7 mouse cellular contexts compared by ENCODE assay signal in the genomic region with DNA sequence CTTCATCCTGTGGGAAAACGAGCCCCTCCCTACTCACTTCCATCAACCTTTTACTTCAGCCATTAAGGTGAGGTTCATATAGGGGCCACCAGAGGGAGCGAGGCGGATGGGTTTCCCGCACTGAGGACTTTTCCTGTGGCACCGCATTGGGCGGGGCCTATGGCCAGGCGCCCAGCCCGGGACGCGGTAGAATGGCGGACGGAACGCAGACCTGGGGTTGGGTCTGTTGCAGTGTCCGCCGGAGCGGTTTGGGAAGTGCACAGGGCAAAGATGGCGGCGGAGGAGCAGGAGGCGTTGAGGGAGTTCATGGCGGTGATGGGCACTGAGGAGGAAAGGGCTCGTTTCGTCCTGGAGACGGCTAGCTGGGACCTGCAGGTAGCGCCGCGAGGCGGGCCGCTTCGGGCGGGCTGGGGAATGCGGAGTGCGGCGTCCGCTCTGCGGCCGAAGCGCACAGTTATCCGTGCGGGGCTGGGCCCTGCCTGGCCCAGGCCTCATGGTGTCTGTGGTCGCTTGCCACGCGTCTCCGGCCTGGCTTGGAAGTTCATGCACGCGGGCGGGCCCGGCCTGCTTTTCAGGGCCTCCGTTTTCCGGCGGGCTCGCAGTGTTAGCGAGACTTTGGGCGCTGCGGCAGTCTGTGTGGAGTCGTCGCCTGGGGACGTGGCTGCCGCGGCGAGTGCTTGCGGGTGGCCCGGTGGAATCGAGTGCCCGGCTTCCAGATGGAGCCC.
DNase-seq lines count a peak whose midpoint lies in the region; ATAC-seq and TF ChIP-seq lines count a peak whose summit lies in the region.
"Not testable (repeated sequence)": the region's sequence is repeated elsewhere in the genome, so short reads cannot be mapped to it uniquely, and the experiment has no call there.

No protein-coding gene starts in this region.

- TF ChIP-seq CTCF in spleen, adult 2 months (IDR thresholded peaks at IDR 0.05; ENCODE audit: extremely low read depth, insufficient read depth, insufficient read length, insufficient replicate concordance) = 0 out of 2 replicates have a peak, but pooled peaks have one; percentile 12

- ATAC-seq in embryonic facial prominence, embryonic 15.5 days (ENCODE audit: insufficient number of reproducible peaks, low FRiP score, low TSS enrichment, low read depth) = peak; percentile 96
- peak; percentile 99 for ATAC-seq in limb, embryonic 12.5 days (ENCODE audit: insufficient number of reproducible peaks, insufficient read depth, low FRiP score, low TSS enrichment, low read depth)
- ATAC-seq in midbrain, embryonic 14.5 days (ENCODE audit: low FRiP score, low TSS enrichment) = peak; percentile 100

- 8% methylated on average over 64 of the region's 64 CpGs for WGBS in embryonic facial prominence, embryonic 15.5 days
- WGBS in heart, embryonic 10.5 days = 6% methylated on average over 64 of the region's 64 CpGs
- 11% methylated on average over 64 of the region's 64 CpGs for WGBS in limb, embryonic 12.5 days
- 13% methylated on average over 62 of the region's 64 CpGs for WGBS in midbrain, embryonic 14.5 days
- WGBS in spleen, adult 2 months = 8% methylated on average over 64 of the region's 64 CpGs

- H3K27ac ChIP-seq in embryonic facial prominence, embryonic 15.5 days (replicated peaks) = peak overlapping the region; percentile 77
- peak overlapping the region; percentile 90 for H3K27ac ChIP-seq in heart, embryonic 10.5 days
- H3K27ac ChIP-seq in limb, embryonic 12.5 days = peak overlapping the region; percentile 88
- peak overlapping the region; percentile 81 for H3K27ac ChIP-seq in midbrain, embryonic 14.5 days (replicated peaks; ENCODE audit: low read depth, low read length)
- H3K27ac ChIP-seq in spleen, adult 2 months (ENCODE audit: insufficient read depth, low read length) = 0 out of 2 replicates have a peak overlapping the region, but pooled peaks have one; percentile 35

- peak overlapping the region; percentile 80 for H3K9ac ChIP-seq in embryonic facial prominence, embryonic 15.5 days
- peak overlapping the region; percentile 90 for H3K9ac ChIP-seq in limb, embryonic 12.5 days (replicated peaks)
- peak overlapping the region; percentile 69 for H3K9ac ChIP-seq in midbrain, embryonic 14.5 days (replicated peaks; ENCODE audit: low read length)

- peak; percentile 81 to 91 for DNase-seq in adrenal gland, postnatal 36 days
- peak; percentile 77 for DNase-seq in heart, embryonic 10.5 days (ENCODE audit: low spot score)
- peak; percentile 99 for DNase-seq in kidney, adult 9 months
- peak; percentile 49 for DNase-seq in midbrain, embryonic 14.5 days
- peak; percentile 4 to 78 for DNase-seq in spleen, adult 2 months (ENCODE audit: low read depth in 1 of 2, low spot score in 2 of 2)

- H3K4me1 ChIP-seq in embryonic facial prominence, embryonic 15.5 days; heart, embryonic 10.5 days; limb, embryonic 12.5 days (replicated peaks); midbrain, embryonic 14.5 days (ENCODE audit: control insufficient read depth, insufficient read depth, low read length); spleen, adult 2 months (ENCODE audit: control insufficient read depth, insufficient read depth, insufficient read length): not testable (repeated sequence)

- not testable (repeated sequence) for H3K9me3 ChIP-seq in embryonic facial prominence, embryonic 15.5 days (replicated peaks); heart, embryonic 10.5 days; limb, embryonic 12.5 days; midbrain, embryonic 14.5 days (ENCODE audit: control insufficient read depth, low read length)

- not testable (repeated sequence) for TF ChIP-seq POLR2A in spleen, adult 2 months (IDR thresholded peaks at IDR 0.05; ENCODE audit: low read depth, low read length)

- peak overlapping the region; percentile 56 for H3K4me3 ChIP-seq in embryonic facial prominence, embryonic 15.5 days (replicated peaks)
- peak overlapping the region; percentile 70 for H3K4me3 ChIP-seq in heart, embryonic 10.5 days
- H3K4me3 ChIP-seq in limb, embryonic 12.5 days (replicated peaks) = peak overlapping the region; percentile 60
- peak overlapping the region; percentile 50 for H3K4me3 ChIP-seq in midbrain, embryonic 14.5 days (replicated peaks; ENCODE audit: low read depth, low read length)
- peak overlapping the region; percentile 61 for H3K4me3 ChIP-seq in spleen, adult 2 months (ENCODE audit: extremely low read depth, insufficient read depth, insufficient read length)

- not testable (repeated sequence) for H3K27me3 ChIP-seq in embryonic facial prominence, embryonic 15.5 days; heart, embryonic 10.5 days (ENCODE audit: insufficient read depth, poor library complexity, severe bottlenecking); limb, embryonic 12.5 days; midbrain, embryonic 14.5 days (ENCODE audit: control insufficient read depth, insufficient read depth, low read length); spleen, adult 2 months (ENCODE audit: control insufficient read depth, insufficient read depth, low read length)

- peak overlapping the region; percentile 45 for H3K4me2 ChIP-seq in embryonic facial prominence, embryonic 15.5 days (replicated peaks)
- peak overlapping the region; percentile 45 for H3K4me2 ChIP-seq in limb, embryonic 12.5 days
- H3K4me2 ChIP-seq in midbrain, embryonic 14.5 days (ENCODE audit: low read length) = peak overlapping the region; percentile 41

- not testable (repeated sequence) for H3K36me3 ChIP-seq in embryonic facial prominence, embryonic 15.5 days; heart, embryonic 10.5 days; limb, embryonic 12.5 days; midbrain, embryonic 14.5 days (ENCODE audit: control insufficient read depth, insufficient read depth, low read length); spleen, adult 2 months (ENCODE audit: control insufficient read depth, insufficient read depth, low read length)

Comparison
In these comparisons a context has a peak if more than half of its experiments do, and no peak if none do; other contexts are left out.
1. Peak in every context shown above with its lines: DNase-seq, ATAC-seq, H3K4me3 ChIP-seq and H3K27ac ChIP-seq.
2. DNase-seq: peak in every context shown above with its lines; median percentile 99 in kidney, adult 9 months; 86 in adrenal gland, postnatal 36 days; 77 in heart, embryonic 10.5 days; 49 in midbrain, embryonic 14.5 days; 41 in spleen, adult 2 months.
3. H3K27ac ChIP-seq: peak in every context shown above with its lines; median percentile 90 in heart, embryonic 10.5 days; 88 in limb, embryonic 12.5 days; 81 in midbrain, embryonic 14.5 days; 77 in embryonic facial prominence, embryonic 15.5 days; 35 in spleen, adult 2 months.